14 mouse cellular contexts compared by ENCODE assay signal in the genomic region with DNA sequence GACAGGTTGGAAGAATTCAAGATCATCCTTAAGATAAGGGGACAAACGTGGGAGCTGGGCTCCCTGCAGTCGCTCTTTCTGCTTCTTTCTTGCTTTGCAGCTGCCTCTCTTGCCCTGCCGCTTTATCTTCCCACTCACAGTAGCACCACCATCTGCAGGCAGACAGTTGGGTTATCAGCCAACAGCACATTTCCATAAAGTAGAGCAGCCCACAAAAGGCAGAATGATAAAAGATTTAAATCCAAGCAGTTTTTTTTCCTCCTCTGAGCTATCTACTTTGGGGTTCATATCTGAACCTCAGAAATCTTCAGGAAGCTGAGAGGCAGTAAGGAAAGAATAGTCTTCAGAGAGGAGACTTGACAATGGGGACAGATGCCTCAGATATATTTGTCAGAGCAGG. TPM values are rescaled to one million over a fixed set of nuclear protein-coding genes. Genes with fewer than 3 reads are reported as not detected.
DNase-seq lines count a peak whose midpoint lies in the region; ATAC-seq lines count a peak whose summit lies in the region.
"Had no signal": no experiment of that assay in that cellular context is flagged by ENCODE, and none has a peak within 500 bp of the region (broad histone marks: within the 10 kb centered on the region; RNA-seq: fewer than 3 reads in every experiment).

No protein-coding gene starts in this region.

- WGBS in liver, embryonic 11.5 days, result 15% methylated on average over 3 of the region's 3 CpGs

- no peaks in the 10 kb centered on the region for H3K9me3 ChIP-seq in megakaryocyte, embryonic 14.5 days
- no peaks in the 10 kb centered on the region for H3K9me3 ChIP-seq in liver, embryonic 11.5 days (ENCODE audit: control insufficient read depth, low read length)
- H3K9me3 ChIP-seq: embryonic facial prominence, embryonic 13.5 days; heart, embryonic 15.5 days; neural tube, embryonic 12.5 days had no signal

- H3K27ac ChIP-seq in liver, embryonic 11.5 days (ENCODE audit: low read depth, low read length), result no peak overlapping the region
- H3K27ac ChIP-seq: embryonic facial prominence, embryonic 13.5 days; gastrocnemius, adult 2 months; heart, embryonic 15.5 days; neural tube, embryonic 12.5 days had no signal

- no peak for ATAC-seq in megakaryocyte, adult 5-6 weeks (ENCODE audit: poor library complexity, severe bottlenecking)
- ATAC-seq in liver, embryonic 11.5 days (replicated peaks; ENCODE audit: low FRiP score), result peak; percentile 94

- H3K9ac ChIP-seq in liver, embryonic 11.5 days (ENCODE audit: low read depth, low read length), result no peak overlapping the region
- H3K9ac ChIP-seq: embryonic facial prominence, embryonic 13.5 days; heart, embryonic 15.5 days; neural tube, embryonic 12.5 days had no signal

- no peaks in the 10 kb centered on the region for H3K36me3 ChIP-seq in megakaryocyte, embryonic 14.5 days (replicated peaks; ENCODE audit: low read length)
- H3K36me3 ChIP-seq in liver, embryonic 11.5 days (ENCODE audit: control insufficient read depth, insufficient read depth, low read length), result no peaks in the 10 kb centered on the region
- H3K36me3 ChIP-seq: embryonic facial prominence, embryonic 13.5 days; heart, embryonic 15.5 days; neural tube, embryonic 12.5 days had no signal

- H3K4me3 ChIP-seq in megakaryocyte, embryonic 14.5 days (replicated peaks), result peak overlapping the region; percentile 23
- no peak overlapping the region for H3K4me3 ChIP-seq in liver, embryonic 11.5 days (ENCODE audit: low read depth, low read length)
- H3K4me3 ChIP-seq: embryonic facial prominence, embryonic 13.5 days; gastrocnemius, adult 2 months; heart, embryonic 15.5 days; neural tube, embryonic 12.5 days had no signal

- H3K4me1 ChIP-seq in megakaryocyte, embryonic 14.5 days, result peaks cover 69% of the 10 kb centered on the region
- H3K4me1 ChIP-seq in liver, embryonic 11.5 days (replicated peaks; ENCODE audit: control insufficient read depth, insufficient read depth, low read length), result peaks cover 6% of the 10 kb centered on the region
- H3K4me1 ChIP-seq: embryonic facial prominence, embryonic 13.5 days; heart, embryonic 15.5 days; neural tube, embryonic 12.5 days had no signal

- H3K27me3 ChIP-seq in megakaryocyte, embryonic 14.5 days (replicated peaks), result peaks cover 8% of the 10 kb centered on the region
- H3K27me3 ChIP-seq in liver, embryonic 11.5 days (replicated peaks; ENCODE audit: control insufficient read depth, insufficient read depth, low read length), result no peaks in the 10 kb centered on the region
- H3K27me3 ChIP-seq: CH12.LX; embryonic facial prominence, embryonic 13.5 days; heart, embryonic 15.5 days; neural tube, embryonic 12.5 days had no signal

- H3K4me2 ChIP-seq in liver, embryonic 11.5 days, result no peak overlapping the region
- H3K4me2 ChIP-seq: embryonic facial prominence, embryonic 13.5 days; heart, embryonic 15.5 days; neural tube, embryonic 12.5 days had no signal

- DNase-seq in frontal cortex, postnatal 36 days (ENCODE audit: low spot score in 2 of 2), result peak; percentile 44 to 74
- DNase-seq in liver, embryonic 11.5 days (ENCODE audit: low spot score), result no peak
- DNase-seq in right cerebral cortex, postnatal 36 days (ENCODE audit: low spot score in 2 of 2), result peak; percentile 52 to 58
- no peak for DNase-seq in kidney, adult 11 months
- DNase-seq in retina, embryonic 14.5 days (ENCODE audit: low spot score), result no peak
- DNase-seq in adrenal gland, adult 18-20 months (ENCODE audit: low spot score in 2 of 2), result no peak
- DNase-seq: cerebellum, adult 11 months; gastrocnemius, adult 2 months had no signal

RNA-seq across cellular contexts. Expression of a gene that starts 24.9 kb away (rescaled TPM):
- polyA plus RNA-seq in megakaryocyte, embryonic 14.5 days (2012; ENCODE audit: insufficient read depth, low replicate concordance), result 6.0 and 13.0 TPM in 2 replicates
- 71.5 and 74.4 TPM in 2 replicates for total RNA-seq in megakaryocyte, adult 5-6 weeks (2015)
- 28.4 and 61.9 TPM in 2 replicates for total RNA-seq in megakaryocyte, adult 5-6 weeks (2017)
- polyA plus RNA-seq in liver, embryonic 11.5 days (2014; fragmentation: Nextera tagmentation; extraction: Ambion mirVana), result 2.2 and 2.6 TPM in 2 replicates
- 10 to 100 TPM; 34.8 to 36.2 TPM for total RNA-seq in adrenal gland, adult 18-20 months (2021)

Comparison
In these comparisons a context has a peak if more than half of its experiments do, and no peak if none do; other contexts are left out.
1. DNase-seq: peak in frontal cortex, postnatal 36 days (2 of 2) and right cerebral cortex, postnatal 36 days (2 of 2); none in liver, embryonic 11.5 days (single experiment), kidney, adult 11 months (single experiment), retina, embryonic 14.5 days (single experiment) and adrenal gland, adult 18-20 months (0 of 2).